Mouse (Mus musculus): Measurements from ENCODE around the gene Gtsf1.
"Not testable (repeated sequence)": the region's sequence is repeated elsewhere in the genome, so short reads cannot be mapped to it uniquely, and the experiment has no call there.

Gtsf1 gene

GRCm38 (mm10) chr15:103430241-103430640 lies at the start of gene Gtsf1:
Gtsf1 (minus strand) TSS chr15:103430470.
- DNase-seq (ENCODE audit: low read depth, low spot score) = no peak

- no peak for DNase-seq (ENCODE audit: low read depth, low spot score)
These were observed 48.9 kb upstream of the Gtsf1 start for GRCm38 (mm10) chr15:103479080-103479606.

GRCm38 (mm10) chr15:103473769-103474168 lies 43.5 kb upstream of the Gtsf1 start:
- no peak for DNase-seq (ENCODE audit: low read depth, low spot score)

- no peak for DNase-seq (ENCODE audit: low read depth, low spot score)
These were observed 42.9 kb upstream of the Gtsf1 start for GRCm38 (mm10) chr15:103473182-103473581.

- DNase-seq (ENCODE audit: low read depth, low spot score) = no peak
These were observed 42.0 kb upstream of the Gtsf1 start for GRCm38 (mm10) chr15:103472265-103472664.

GRCm38 (mm10) chr15:103471488-103472194 lies 41.4 kb upstream of the Gtsf1 start:
- no peak for DNase-seq (ENCODE audit: low read depth, low spot score)

GRCm38 (mm10) chr15:103462539-103463261 lies 32.4 kb upstream of the Gtsf1 start:
- no peak for DNase-seq (ENCODE audit: low read depth, low spot score)

- DNase-seq (ENCODE audit: low read depth, low spot score) = no peak
These were observed 24.2 kb upstream of the Gtsf1 start for GRCm38 (mm10) chr15:103454449-103454848.

- DNase-seq (ENCODE audit: low read depth, low spot score) = no peak
These were observed 23.4 kb upstream of the Gtsf1 start, which contains the start of gene Nckap1l for GRCm38 (mm10) chr15:103453551-103454218. Nckap1l (plus strand) TSS chr15:103453794.

GRCm38 (mm10) chr15:103448369-103448768 lies 18.1 kb upstream of the Gtsf1 start, which contains the start of gene Gtsf2:
Gtsf2 (minus strand) TSS chr15:103448469.
- no peak for DNase-seq (ENCODE audit: low read depth, low spot score)

GRCm38 (mm10) chr15:103445966-103446365 lies 15.7 kb upstream of the Gtsf1 start:
- not testable (repeated sequence) for DNase-seq (ENCODE audit: low read depth, low spot score)

GRCm38 (mm10) chr15:103427017-103427416 lies 3.3 kb downstream of the Gtsf1 start:
- DNase-seq (ENCODE audit: low read depth, low spot score) = no peak

GRCm38 (mm10) chr15:103405586-103405985 lies 24.7 kb downstream of the Gtsf1 start:
- not testable (repeated sequence) for DNase-seq (ENCODE audit: low read depth, low spot score)

GRCm38 (mm10) chr15:103401361-103401760 lies 28.9 kb downstream of the Gtsf1 start:
- no peak for DNase-seq (ENCODE audit: low read depth, low spot score)

- no peak for DNase-seq (ENCODE audit: low read depth, low spot score)
These were observed 36.7 kb downstream of the Gtsf1 start for GRCm38 (mm10) chr15:103393577-103393976.

- no peak for DNase-seq (ENCODE audit: low read depth, low spot score)
These were observed 41.6 kb downstream of the Gtsf1 start for GRCm38 (mm10) chr15:103388556-103389145.

- no peak for DNase-seq (ENCODE audit: low read depth, low spot score)
These were observed 46.3 kb downstream of the Gtsf1 start for GRCm38 (mm10) chr15:103383771-103384488.

- no peak for DNase-seq (ENCODE audit: low read depth, low spot score)
These were observed 47.4 kb downstream of the Gtsf1 start for GRCm38 (mm10) chr15:103382795-103383406.

- no peak for DNase-seq (ENCODE audit: low read depth, low spot score)
These were observed 48.2 kb downstream of the Gtsf1 start for GRCm38 (mm10) chr15:103382075-103382474.

- DNase-seq (ENCODE audit: low read depth, low spot score) = no peak
These were observed 51.5 kb downstream of the Gtsf1 start for GRCm38 (mm10) chr15:103378665-103379356.

Data from WW6 (cell line).